Mouse (Mus musculus) liver, embryonic 14.5 days (tissue): ENCODE data around the gene Rmdn2. TPM values are rescaled to one million over a fixed set of nuclear protein-coding genes. Genes with fewer than 3 reads are reported as not detected.

Source experiments
- ATAC-seq: fragments of 200-750 bp; cut with Nextera tagmentation; 2 replicates; pipeline ENCODE4 v1.8.0; 2017; ENCODE audit warnings: moderate number of reproducible peaks, mild to moderate bottlenecking, moderate library complexity; ENCODE audit not compliant: insufficient read depth
- DNase-seq, 3 experiments: peaks; one replicate each; pipeline ENCODE4 v3.0.0-alpha.2; 2012 to 2013; ENCODE audit warnings: low read depth in 3 of 3, low spot score in 3 of 3
- H3K27ac ChIP-seq: fragments of 300-500 bp; sonication (generic); 2 replicates; pipeline ENCODE4 v1.5.1; 2014; ENCODE audit warnings: moderate library complexity, mild to moderate bottlenecking, control low read depth, inconsistent platforms
- H3K27me3 ChIP-seq: fragments of 300-500 bp; sonication (generic); 2 replicates; pipeline ENCODE4 v1.6.1; 2014; ENCODE audit warnings: mild to moderate bottlenecking, low read length, moderate library complexity; ENCODE audit not compliant: control insufficient read depth, insufficient read depth
- H3K36me3 ChIP-seq: fragments of 300-500 bp; sonication (generic); replicated peaks from 2 replicates; pipeline ENCODE4 v1.6.1; 2014; ENCODE audit warnings: low read depth; ENCODE audit not compliant: control insufficient read depth, insufficient read depth
- H3K4me1 ChIP-seq, 2 experiments: fragments of 200-500 bp in 1 of 2; fragments of 300-500 bp in 1 of 2; sonication (generic) in 1 of 2; replicated peaks; 2 replicates each; pipeline ENCODE4 v1.6.1; 2012 to 2014; ENCODE audit warnings: antibody characterized with exemption in 1 of 2, inconsistent platforms in 1 of 2, low read length in 1 of 2; ENCODE audit not compliant: control insufficient read depth in 2 of 2, insufficient read depth in 2 of 2
- H3K4me2 ChIP-seq: fragments of 300-500 bp; sonication (generic); 2 replicates; pipeline ENCODE4 v1.6.1; 2014; ENCODE audit warnings: low read depth, mild to moderate bottlenecking, control low read depth, moderate library complexity
- H3K4me3 ChIP-seq, 2 experiments: fragments of 200-500 bp in 1 of 2; fragments of 300-500 bp in 1 of 2; sonication (generic) in 1 of 2; 2 replicates each; pipeline ENCODE4 v1.5.1; 2012 to 2014; ENCODE audit warnings: low read depth in 2 of 2, low read length in 2 of 2, mild to moderate bottlenecking in 2 of 2, control low read depth in 1 of 2, inconsistent platforms in 1 of 2, moderate library complexity in 1 of 2; ENCODE audit not compliant: insufficient read depth in 1 of 2
- H3K9ac ChIP-seq: fragments of 300-500 bp; sonication (generic); replicated peaks from 2 replicates; pipeline ENCODE4 v1.6.1; 2014; ENCODE audit warnings: mild to moderate bottlenecking, control low read depth, moderate library complexity
- H3K9me3 ChIP-seq: fragments of 300-500 bp; sonication (generic); 2 replicates; pipeline ENCODE4 v1.6.1; 2016; ENCODE audit warnings: low read length, mixed read lengths; ENCODE audit not compliant: control insufficient read depth
- CTCF ChIP-seq: IDR thresholded peaks from 2 replicates; pipeline ENCODE4 v1.5.1; 2016; ENCODE audit warnings: antibody characterized with exemption, low read depth, control low read depth
- EP300 ChIP-seq: IDR thresholded peaks from 2 replicates; pipeline ENCODE4 v1.6.1; 2016; ENCODE audit warnings: antibody characterized with exemption, low read depth
- WGBS: fragments of 180-500 bp; shearing (Covaris S2); extraction: QIAGEN DNeasy Blood & Tissue Kit; methylation state at CpG from one replicate; pipeline ENCODE4 v1.1.7; 2014; ENCODE audit not compliant: insufficient replicate concordance; 5-methylcytosine and 5-hydroxymethylcytosine counted together
- polyA plus RNA-seq, 2 experiments: library from polyadenylated mRNA; depleted of rRNA in 1 of 2; stranded (reverse) in 1 of 2; unstranded in 1 of 2; fragments of >200 nt; fragmentation: Nextera tagmentation in 1 of 2; extraction: Ambion mirVana in 1 of 2; gene quantifications; 2 replicates each; pipeline versions ENCODE4 v1.2.1 to v1.2.3; 2012 to 2014

Rmdn2 gene
- polyA plus RNA-seq, 2 experiments: 2.2 to 3.1 TPM

DNA sequence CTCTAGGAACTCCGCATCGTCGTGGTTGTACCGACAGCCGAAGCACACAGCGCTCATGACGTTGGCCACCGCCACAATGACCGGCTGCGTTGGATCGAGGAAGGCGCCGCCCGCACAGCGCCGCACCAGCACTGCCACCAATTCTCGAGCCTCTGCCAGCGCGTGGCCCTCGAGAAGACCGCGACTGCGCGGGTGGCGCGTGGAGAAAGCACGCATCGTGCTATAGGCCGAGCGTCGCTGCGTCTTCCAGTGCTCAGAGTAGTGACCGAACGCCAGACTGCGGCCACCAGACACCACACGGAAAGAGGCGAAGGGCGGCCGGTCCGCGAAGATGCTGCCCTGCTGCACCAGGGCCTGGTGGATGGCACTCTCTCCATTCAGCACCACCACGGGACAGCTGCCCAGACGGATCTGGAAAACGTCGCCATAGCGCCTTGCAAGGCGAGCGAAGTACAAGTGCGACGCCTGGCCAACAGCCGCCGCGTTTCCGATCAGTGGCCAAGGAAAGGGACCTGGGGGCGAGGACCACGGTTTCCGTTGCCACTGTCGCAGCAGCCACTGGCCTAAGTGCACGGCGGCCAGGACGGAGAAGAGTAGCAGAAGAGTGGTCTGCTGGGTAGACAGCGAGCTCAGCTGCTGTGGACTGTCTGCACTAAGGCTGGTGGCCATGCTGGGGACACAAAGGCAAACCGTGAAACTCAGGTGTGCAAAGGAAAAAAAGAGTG lies 102.1 kb downstream of the Rmdn2 start:
- ATAC-seq (no peak), DNase-seq (no peak)
- WGBS: 2% methylated on average over 63 of the region's 63 CpGs
- Histone ChIP-seq H3K4me1 (no peaks in the 10 kb centered on the region), H3K27me3 (peaks cover 66% of the 10 kb centered on the region), H3K9ac (no peak overlapping the region), H3K9me3 (no peaks in the 10 kb centered on the region), H3K4me2 (peak overlapping the region; percentile 41), H3K4me3 (peak overlapping the region in 1 of 2 experiments; percentile 29; a peak in 2 of 4 replicates), H3K27ac (no peak overlapping the region), H3K36me3 (no peaks in the 10 kb centered on the region)
- no peak for TF ChIP-seq CTCF

DNA sequence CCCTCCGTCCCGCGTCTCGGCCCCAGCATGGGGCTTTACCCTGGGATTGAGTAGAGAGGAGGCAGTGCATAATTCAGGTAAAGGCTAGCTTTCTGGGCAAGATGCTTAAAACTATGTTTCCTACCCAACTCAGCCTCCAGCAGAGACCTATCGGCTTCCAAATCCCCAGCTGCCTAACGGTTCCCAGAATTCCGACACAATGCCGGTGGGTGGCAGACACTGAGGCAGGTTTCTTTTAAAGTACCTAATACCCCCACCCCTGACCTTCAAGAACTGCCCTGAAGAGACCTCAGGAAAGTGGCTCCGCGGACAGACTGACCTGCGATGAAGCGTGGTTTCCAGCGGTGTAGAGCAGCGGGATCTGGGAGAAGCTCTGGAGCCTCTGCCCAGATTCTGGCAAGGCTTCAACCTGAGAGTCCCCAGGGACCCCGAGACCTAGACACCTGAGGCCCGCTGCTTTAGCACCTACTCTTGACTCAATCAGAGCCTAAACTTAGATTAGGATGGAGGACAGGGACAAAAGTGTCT lies 102.8 kb downstream of the Rmdn2 start:
- Histone ChIP-seq H3K4me1 (no peaks in the 10 kb centered on the region), H3K27me3 (peaks cover 66% of the 10 kb centered on the region), H3K9me3 (no peaks in the 10 kb centered on the region), H3K9ac (no peak overlapping the region), H3K27ac (no peak overlapping the region), H3K4me2 (no peak overlapping the region; the same call in none of the 2 replicates), H3K36me3 (no peaks in the 10 kb centered on the region), H3K4me3 (no peak overlapping the region)
- DNase-seq: no peak
- ATAC-seq: no peak
- 3% methylated on average over 16 of the region's 16 CpGs for WGBS
- no peak for TF ChIP-seq EP300
- no peak for TF ChIP-seq CTCF

DNA sequence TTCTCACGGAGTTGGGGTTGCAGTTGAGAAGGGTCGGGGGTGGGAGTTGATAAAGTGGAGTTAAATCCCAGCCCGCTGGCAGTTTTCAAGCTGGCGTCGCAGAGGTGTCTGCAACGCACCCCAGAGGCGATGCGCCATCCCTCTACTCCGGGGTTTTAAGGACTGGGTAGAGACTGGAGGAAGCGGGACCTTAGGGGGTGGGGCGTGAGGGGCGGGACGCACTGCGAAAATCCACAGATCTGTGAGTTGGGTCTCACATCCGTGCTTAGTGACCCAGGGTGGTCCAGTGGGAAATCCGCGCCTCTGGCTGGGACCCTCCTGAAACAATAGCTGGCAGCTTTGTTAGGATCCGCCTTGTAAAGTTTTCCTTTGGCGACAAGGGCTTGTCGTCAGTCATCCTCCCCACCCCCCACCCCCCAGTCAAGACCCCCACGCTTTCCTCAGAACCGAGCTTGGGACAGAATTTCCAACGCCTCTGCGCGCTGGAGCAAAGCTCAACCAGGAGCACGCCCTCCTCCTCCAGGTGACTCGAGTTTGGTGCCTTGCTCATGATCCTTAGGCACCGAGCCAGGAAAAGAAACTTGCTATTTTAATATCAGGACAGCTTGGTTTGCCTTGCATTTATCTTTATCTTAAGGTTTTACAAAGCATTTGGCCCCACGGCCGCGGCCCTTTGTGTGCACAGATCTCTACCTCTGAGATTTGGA lies 103.4 kb downstream of the Rmdn2 start, which contains the start of gene Cyp1b1:
Cyp1b1 (minus strand) TSS at position 131 of the 707 bp plus-strand sequence.
- no peak within 1 kb of the TSS for H3K27ac ChIP-seq
- no peaks in the 10 kb centered on the region for H3K9me3 ChIP-seq

DNA sequence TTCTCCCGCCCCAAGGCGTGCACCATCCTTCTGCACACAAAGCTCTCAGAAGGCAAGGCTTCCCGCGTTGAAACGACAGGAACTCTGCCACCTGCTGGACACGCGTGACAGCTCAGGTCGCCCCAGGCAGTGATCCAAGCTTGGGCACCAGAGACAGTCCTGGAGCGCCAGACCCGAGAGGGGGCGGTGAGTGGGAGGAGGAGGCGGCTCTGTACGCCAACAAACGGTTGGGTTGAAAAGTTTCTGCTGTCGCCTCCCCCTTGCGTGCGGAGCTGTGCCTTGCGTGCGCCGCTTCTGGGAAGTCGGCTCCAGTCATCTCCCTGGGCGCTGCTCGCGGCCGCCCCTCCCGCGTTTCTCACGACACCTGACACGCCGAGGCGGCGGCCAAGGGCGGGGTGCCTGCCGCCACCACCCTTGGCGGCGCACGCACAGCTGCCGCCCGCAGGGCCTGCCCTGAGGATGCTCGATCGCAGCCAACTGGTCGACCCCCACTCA lies 104.0 kb downstream of the Rmdn2 start:
- H3K4me1 ChIP-seq: no peaks in the 10 kb centered on the region
- DNase-seq (peak; percentile 15 to 31 (median 22)), ATAC-seq (peak; percentile 50; the same call in 1 of the 2 replicates)
- TF ChIP-seq CTCF (peak; percentile 86), EP300 (no peak)
- no peaks in the 10 kb centered on the region for H3K36me3 ChIP-seq
- H3K27me3 ChIP-seq: peaks cover 61% of the 10 kb centered on the region
- no peak overlapping the region for H3K27ac ChIP-seq
- under 1% methylated on average over 42 of the region's 42 CpGs for WGBS
- H3K4me2 ChIP-seq: peak overlapping the region; percentile 54
- H3K9me3 ChIP-seq: no peaks in the 10 kb centered on the region
- no peak overlapping the region for H3K9ac ChIP-seq
- H3K4me3 ChIP-seq: peak overlapping the region; percentile 17 to 32; a peak in 3 of 4 replicates

More for the DNA sequence above, 103.4 kb downstream of the Rmdn2 start, which contains the start of gene Cyp1b1:
- no peak within 1 kb of the TSS for H3K9ac ChIP-seq
- ATAC-seq (no peak), DNase-seq (no peak)
- peak within 1 kb of the TSS; percentile 54 for H3K4me2 ChIP-seq
- WGBS: under 1% methylated on average over 31 of the region's 31 CpGs
- H3K27me3 ChIP-seq: peaks cover 63% of the 10 kb centered on the region
- H3K4me1 ChIP-seq: no peaks in the 10 kb centered on the region
- H3K4me3 ChIP-seq: peak within 1 kb of the TSS; percentile 17 to 32
- TF ChIP-seq CTCF (no peak), EP300 (no peak)
- H3K36me3 ChIP-seq: no peaks in the 10 kb centered on the region

DNA sequence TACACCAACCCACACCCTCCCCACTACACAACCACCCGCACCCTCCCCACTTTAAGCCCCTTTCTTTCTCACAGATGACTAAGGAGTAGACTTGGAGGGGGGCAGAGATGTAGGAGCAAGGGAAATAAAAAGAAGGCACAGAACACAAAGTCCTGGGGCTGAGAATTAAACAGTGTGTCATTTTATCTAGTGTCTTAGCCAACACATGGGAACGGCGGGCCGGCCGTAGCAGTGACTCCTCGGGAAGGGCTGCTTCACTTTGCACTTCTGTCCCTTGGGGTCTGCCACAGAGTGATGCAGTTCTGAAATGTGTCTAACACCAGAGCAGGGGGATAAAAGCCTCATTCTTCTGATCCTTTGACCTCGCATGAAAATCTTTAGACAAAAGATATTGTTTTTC lies 109.0 kb downstream of the Rmdn2 start:
- Histone ChIP-seq H3K4me3 (no peak overlapping the region), H3K4me2 (no peak overlapping the region), H3K36me3 (no peaks in the 10 kb centered on the region), H3K9ac (no peak overlapping the region), H3K27ac (no peak overlapping the region), H3K27me3 (peaks cover 17% of the 10 kb centered on the region), H3K9me3 (no peaks in the 10 kb centered on the region), H3K4me1 (no peaks in the 10 kb centered on the region)
- 70% methylated on average over 7 of the region's 7 CpGs for WGBS
- DNase-seq (no peak), ATAC-seq (no peak)
- TF ChIP-seq CTCF (no peak), EP300 (no peak)
